Mouse (Mus musculus) heart, embryonic 11.5 days (tissue): ENCODE data around the gene Mettl7a2. TPM values are rescaled to one million over a fixed set of nuclear protein-coding genes. Genes with fewer than 3 reads are reported as not detected.
"Not testable (repeated sequence)": the region's sequence is repeated elsewhere in the genome, so short reads cannot be mapped to it uniquely, and the experiment has no call there.

Experiments
- ATAC-seq: fragments of 200-750 bp; cut with Nextera tagmentation; replicated peaks from 2 replicates; pipeline ENCODE4 v1.8.0; 2017; ENCODE audit warnings: moderate library complexity; ENCODE audit not compliant: insufficient number of reproducible peaks, low FRiP score, low TSS enrichment
- H3K27ac ChIP-seq: fragments of 300-500 bp; sonication (generic); 2 replicates; pipeline ENCODE4 v1.5.1; 2014; ENCODE audit warnings: mild to moderate bottlenecking, low read depth, low read length
- H3K27me3 ChIP-seq: fragments of 300-500 bp; sonication (generic); 2 replicates; pipeline ENCODE4 v1.6.1; 2014; ENCODE audit warnings: mild to moderate bottlenecking, low read length, mixed read lengths; ENCODE audit not compliant: control insufficient read depth, insufficient read depth
- H3K36me3 ChIP-seq: fragments of 300-500 bp; sonication (generic); 2 replicates; pipeline ENCODE4 v1.6.1; 2014; ENCODE audit warnings: mild to moderate bottlenecking, low read length, moderate library complexity, mixed read lengths; ENCODE audit not compliant: control insufficient read depth, insufficient read depth
- H3K4me1 ChIP-seq: fragments of 300-500 bp; sonication (generic); 2 replicates; pipeline ENCODE4 v1.6.1; 2014; ENCODE audit warnings: low read length; ENCODE audit not compliant: control insufficient read depth, insufficient read depth
- H3K4me2 ChIP-seq: fragments of 300-500 bp; sonication (generic); 2 replicates; pipeline ENCODE4 v1.6.1; 2014; ENCODE audit warnings: mild to moderate bottlenecking, moderate library complexity
- H3K4me3 ChIP-seq: fragments of 300-500 bp; sonication (generic); 2 replicates; pipeline ENCODE4 v1.5.1; 2014; ENCODE audit warnings: low read depth, low read length
- H3K9ac ChIP-seq: fragments of 300-500 bp; sonication (generic); 2 replicates; pipeline ENCODE4 v1.6.1; 2014; ENCODE audit warnings: mild to moderate bottlenecking, low read depth, low read length, moderate library complexity
- H3K9me3 ChIP-seq: fragments of 300-500 bp; sonication (generic); replicated peaks from 2 replicates; pipeline ENCODE4 v1.6.1; 2016; ENCODE audit warnings: low read length; ENCODE audit not compliant: control insufficient read depth
- WGBS: fragments of 180-500 bp; shearing (Covaris S2); extraction: QIAGEN DNeasy Blood & Tissue Kit; methylation state at CpG from one replicate; pipeline ENCODE4 v1.1.7; 2014; ENCODE audit not compliant: insufficient replicate concordance; 5-methylcytosine and 5-hydroxymethylcytosine counted together
- polyA plus RNA-seq: library from polyadenylated mRNA; unstranded; fragments of >200 nt; fragmentation: Nextera tagmentation; extraction: Ambion mirVana; gene quantifications from 2 replicates; pipeline ENCODE4 v1.2.1, GENCODE M21; 2014

Gene Mettl7a2
- not detected in 2 replicates for polyA plus RNA-seq

DNA sequence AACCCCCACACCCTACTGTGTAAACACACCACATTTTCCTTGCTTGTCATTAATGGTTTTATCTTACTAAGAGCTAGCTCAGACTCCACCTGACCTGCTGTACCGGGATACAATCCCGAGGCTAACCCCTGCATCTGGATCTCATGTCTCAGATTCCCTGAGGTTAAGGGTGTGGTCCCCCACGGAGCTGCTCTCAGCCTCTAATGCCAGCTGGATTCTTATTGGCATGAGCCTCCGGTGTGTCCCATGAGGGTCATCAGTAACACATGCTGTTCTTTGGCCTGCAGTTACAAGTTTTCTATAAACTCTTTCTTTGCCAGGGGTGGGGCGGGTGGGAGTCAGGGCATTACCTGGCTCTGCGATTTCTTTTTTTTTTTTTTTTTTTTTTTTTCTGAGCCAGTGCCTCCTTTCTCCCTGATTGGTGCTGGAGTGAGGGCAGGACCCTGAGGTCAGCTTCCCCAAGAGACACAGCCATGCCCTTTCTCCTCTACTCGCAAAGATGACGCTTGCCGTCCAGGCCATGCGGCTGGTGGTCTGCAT, at the start of gene Mettl7a2, which contains the start of gene Methig1:
TSS of gene Mettl7a2 (plus strand) at position 490 of the 540 bp plus-strand sequence.
TSS of gene Methig1 (plus strand) at position 439 of the 540 bp plus-strand sequence.
- H3K9me3 ChIP-seq, result no peaks in the 10 kb centered on the region
- no peak for ATAC-seq
- no peaks in the 10 kb centered on the region for H3K36me3 ChIP-seq
- H3K27me3 ChIP-seq, result no peaks in the 10 kb centered on the region
- peaks cover 14% of the 10 kb centered on the region; the same call in 1 of the 2 replicates for H3K4me1 ChIP-seq
- 79% methylated on average over 10 of the region's 10 CpGs for WGBS
- H3K4me3 ChIP-seq, result no peak within 1 kb of the TSS
- H3K27ac ChIP-seq, result no peak within 1 kb of the TSS
- H3K4me2 ChIP-seq, result no peak within 1 kb of the TSS
- no peak within 1 kb of the TSS for H3K9ac ChIP-seq

- H3K4me2 ChIP-seq, result peak overlapping the region; percentile 68
- 56% methylated on average over 8 of the region's 8 CpGs for WGBS
- no peak for ATAC-seq
- H3K36me3 ChIP-seq, result no peaks in the 10 kb centered on the region
- no peaks in the 10 kb centered on the region for H3K27me3 ChIP-seq
- peaks cover 4% of the 10 kb centered on the region; the same call in 1 of the 2 replicates for H3K4me1 ChIP-seq
- H3K4me3 ChIP-seq, result peak overlapping the region; percentile 48; the same call in 1 of the 2 replicates
- no peaks in the 10 kb centered on the region for H3K9me3 ChIP-seq
- H3K9ac ChIP-seq, result peak overlapping the region; percentile 65; the same call in 1 of the 2 replicates
- H3K27ac ChIP-seq, result no peak overlapping the region
Observed at GRCm38 (mm10) chr15:100303428-100304018, 49.5 kb upstream of the Mettl7a2 start.

DNA sequence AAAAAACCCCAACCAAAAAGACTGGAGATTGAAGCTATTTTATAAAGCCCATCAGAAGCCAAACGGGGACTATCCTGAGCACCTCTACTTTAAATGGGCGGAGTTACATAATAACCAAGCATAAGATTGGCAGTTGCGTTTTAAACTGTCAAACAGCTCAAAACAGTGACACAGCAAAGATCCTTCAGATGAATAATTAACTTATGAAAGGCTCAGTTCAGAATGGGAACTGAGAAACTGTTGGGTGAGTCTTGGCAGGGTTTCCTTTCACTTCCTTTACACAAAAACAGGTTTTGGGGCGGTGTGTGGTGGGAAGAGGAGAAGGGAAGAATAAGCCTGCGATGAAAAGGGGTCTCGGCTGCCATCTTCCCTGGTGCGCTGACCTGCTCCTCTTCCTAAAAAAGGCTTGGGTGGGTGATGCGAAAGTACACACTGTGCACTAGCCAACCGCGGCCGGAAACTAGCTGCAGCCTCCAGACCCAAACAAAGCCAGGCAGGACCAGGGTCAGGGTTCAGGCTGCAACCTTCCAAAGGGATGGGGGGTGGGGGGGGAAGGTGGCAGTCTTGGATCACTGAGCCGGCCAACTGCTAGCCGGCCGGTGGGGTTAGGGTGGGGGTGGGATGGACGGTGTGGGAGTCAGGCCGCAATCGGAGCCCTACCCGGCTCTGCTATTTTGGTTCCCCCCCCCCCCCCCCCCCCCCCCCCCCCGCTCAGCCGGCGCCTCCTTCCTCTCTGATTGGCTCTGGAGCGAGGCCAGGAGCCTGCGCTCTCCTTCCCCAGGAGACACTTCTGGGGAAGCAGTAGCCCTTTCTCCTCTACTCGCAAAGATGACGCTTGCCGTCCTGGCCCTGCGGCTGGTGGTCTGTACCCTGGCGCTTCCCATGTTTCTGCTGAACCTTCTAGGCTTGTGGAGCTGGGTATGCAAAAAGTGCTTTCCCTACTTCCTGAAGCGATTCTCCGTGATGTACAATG, 48.7 kb upstream of the Mettl7a2 start, which contains the start of gene Mettl7a1:
TSS of gene Mettl7a1 (plus strand) at position 122 of the 973 bp plus-strand sequence.
- Histone ChIP-seq H3K4me3 (peak within 1 kb of the TSS; percentile 48), H3K4me2 (peak within 1 kb of the TSS; percentile 68), H3K27me3 (no peaks in the 10 kb centered on the region), H3K9me3 (no peaks in the 10 kb centered on the region), H3K9ac (peak within 1 kb of the TSS; percentile 65), H3K4me1 (peaks cover 4% of the 10 kb centered on the region; the same call in 1 of the 2 replicates), H3K36me3 (no peaks in the 10 kb centered on the region), H3K27ac (peak within 1 kb of the TSS; percentile 74)
- 3% methylated on average over 22 of the region's 30 CpGs for WGBS
- ATAC-seq, result peak; percentile 54

DNA sequence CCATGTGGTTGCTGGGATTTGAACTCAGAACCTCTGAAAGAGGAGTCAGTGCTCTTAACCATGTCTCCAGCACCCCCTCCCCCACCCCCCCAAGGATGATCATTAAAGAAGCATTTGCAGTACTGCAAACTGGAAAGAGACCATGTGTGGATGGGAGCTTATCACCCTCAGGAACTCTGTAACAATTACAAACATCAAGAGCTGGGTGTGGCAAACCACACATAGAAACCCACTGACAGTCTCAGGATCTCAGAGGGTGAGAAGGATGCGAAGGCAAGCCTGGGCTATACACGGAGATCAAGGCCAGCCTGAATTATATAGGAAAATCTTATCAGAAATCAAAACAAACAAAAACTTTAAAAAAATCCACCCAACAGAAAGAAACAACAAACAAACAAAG, 46.8 kb upstream of the Mettl7a2 start:
- no peak for ATAC-seq
- Histone ChIP-seq H3K36me3 (no peaks in the 10 kb centered on the region), H3K4me1 (peaks cover 4% of the 10 kb centered on the region; the same call in 1 of the 2 replicates), H3K4me2 (no peak overlapping the region), H3K9ac (no peak overlapping the region), H3K27ac (no peak overlapping the region), H3K27me3 (no peaks in the 10 kb centered on the region), H3K9me3 (no peaks in the 10 kb centered on the region), H3K4me3 (no peak overlapping the region)
- WGBS, result 72% methylated on average over 2 of the region's 2 CpGs

GRCm38 (mm10) chr15:100307438-100308096, 45.4 kb upstream of the Mettl7a2 start:
- 49% methylated on average over 11 of the region's 11 CpGs for WGBS

GRCm38 (mm10) chr15:100312346-100312745, 40.7 kb upstream of the Mettl7a2 start:
- Histone ChIP-seq H3K4me1 (no peaks in the 10 kb centered on the region), H3K9me3 (no peaks in the 10 kb centered on the region), H3K4me3 (no peak overlapping the region), H3K9ac (no peak overlapping the region), H3K27ac (no peak overlapping the region), H3K27me3 (no peaks in the 10 kb centered on the region), H3K36me3 (no peaks in the 10 kb centered on the region), H3K4me2 (no peak overlapping the region)
- no peak for ATAC-seq
- WGBS, result 77% methylated on average over 2 of the region's 2 CpGs

More at GRCm38 (mm10) chr15:100307438-100308096, 45.4 kb upstream of the Mettl7a2 start:
- not testable (repeated sequence) for H3K4me1 ChIP-seq, H3K4me3 ChIP-seq, H3K27ac ChIP-seq, H3K27me3 ChIP-seq, H3K9ac ChIP-seq, H3K9me3 ChIP-seq, H3K4me2 ChIP-seq, H3K36me3 ChIP-seq
- 0 out of 2 replicates have a peak, but pooled peaks have one; percentile 9 for ATAC-seq

DNA sequence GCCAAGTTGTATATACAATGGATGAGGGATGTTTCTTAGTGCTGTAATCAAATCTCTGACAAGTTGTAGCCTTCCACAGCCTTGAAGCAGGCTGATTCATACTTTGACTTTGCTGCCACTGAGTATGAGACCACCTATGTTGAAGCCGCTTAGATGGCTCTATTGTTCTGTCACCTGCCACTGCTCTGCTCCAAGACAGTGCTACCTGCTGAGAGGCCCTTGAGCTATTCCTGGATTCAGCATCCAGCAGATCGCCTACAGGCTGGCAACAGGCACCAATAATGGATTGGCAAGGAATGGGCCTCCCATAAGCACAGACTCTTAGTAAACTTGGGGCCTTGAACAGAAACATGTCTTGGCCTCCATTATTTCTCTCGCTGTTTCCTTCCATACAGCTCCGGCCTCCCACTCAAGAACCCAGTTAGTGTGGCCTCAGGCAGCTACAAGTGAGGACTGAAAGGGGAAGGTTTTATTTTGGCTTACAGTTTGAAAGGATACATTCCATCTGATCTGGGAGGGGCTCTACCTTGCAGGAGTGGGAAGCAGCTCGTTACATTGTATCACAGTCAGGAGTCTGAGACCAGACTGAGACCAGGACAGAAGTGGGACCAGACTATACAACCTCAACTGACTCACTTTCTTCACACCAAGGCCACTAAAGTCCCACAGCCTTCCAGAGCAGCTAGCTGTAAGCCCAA, 38.4 kb upstream of the Mettl7a2 start:
- Histone ChIP-seq H3K4me1 (no peaks in the 10 kb centered on the region), H3K36me3 (no peaks in the 10 kb centered on the region), H3K4me3 (no peak overlapping the region), H3K27me3 (no peaks in the 10 kb centered on the region), H3K9me3 (no peaks in the 10 kb centered on the region), H3K4me2 (no peak overlapping the region), H3K27ac (no peak overlapping the region), H3K9ac (no peak overlapping the region)
- WGBS, result 84% methylated on average over 5 of the region's 5 CpGs
- no peak for ATAC-seq
